Mouse (Mus musculus) right cerebral cortex, postnatal 25 days (tissue): ENCODE results near the gene Gm7714.
"Not testable (repeated sequence)": the region's sequence is repeated elsewhere in the genome, so short reads cannot be mapped to it uniquely, and the experiment has no call there.

Experiments used
- DNase-seq: peaks from one replicate; pipeline ENCODE4 v3.0.0; 2022

Gene Gm7714

DNA sequence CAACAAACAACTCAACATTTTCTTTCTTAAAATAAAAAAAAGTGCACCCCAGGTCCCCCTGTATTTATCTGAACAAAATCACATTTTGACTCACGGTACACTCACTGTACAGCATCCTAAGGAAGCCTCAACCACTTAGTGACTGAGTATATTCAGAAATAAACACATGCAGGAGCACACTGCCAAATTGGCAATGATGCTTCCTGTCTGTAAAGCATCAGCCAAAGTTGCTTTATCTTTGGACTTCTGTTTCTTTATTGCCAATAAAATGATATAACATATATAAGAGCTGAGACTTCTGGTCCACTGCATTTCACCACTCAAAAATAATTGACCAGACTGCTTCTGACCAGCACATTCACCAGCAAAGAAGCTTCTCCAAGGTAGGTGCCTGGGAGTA is at the start of gene Gm7714:
Gene Gm7714, plus strand, starts transcription at position 301 of the 400 bp plus-strand sequence.
- DNase-seq, result no peak

- DNase-seq, result no peak
Measured at GRCm38 (mm10) chr5:88256475-88256874, 12.2 kb upstream of the Gm7714 start.

- not testable (repeated sequence) for DNase-seq
Measured at GRCm38 (mm10) chr5:88311307-88311706, 42.6 kb downstream of the Gm7714 start.

DNA sequence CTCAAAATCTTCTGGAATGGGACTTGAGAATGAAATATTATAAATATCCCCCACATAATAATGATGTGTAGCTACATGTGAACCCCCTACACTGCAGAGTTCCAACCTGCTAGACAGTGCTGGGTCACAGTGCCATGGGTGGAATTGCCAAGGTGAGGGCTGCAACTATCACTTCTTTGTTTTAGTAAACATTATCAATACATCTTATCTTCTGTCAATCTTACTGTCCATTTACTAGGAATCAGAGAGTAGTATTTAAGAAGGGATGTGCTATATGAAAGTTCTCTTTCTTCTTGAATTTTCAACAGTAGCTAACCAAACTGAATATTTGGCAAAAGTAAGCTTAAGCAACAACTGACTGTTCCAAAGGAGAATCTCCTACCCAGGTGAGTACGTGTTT is 48.3 kb downstream of the Gm7714 start, which contains the start of gene Prol1:
Gene Prol1, plus strand, starts transcription at position 301 of the 400 bp plus-strand sequence.
- no peak for DNase-seq
